Comparison of ENCODE assay signal across 8 mouse cellular contexts in the genomic region with DNA sequence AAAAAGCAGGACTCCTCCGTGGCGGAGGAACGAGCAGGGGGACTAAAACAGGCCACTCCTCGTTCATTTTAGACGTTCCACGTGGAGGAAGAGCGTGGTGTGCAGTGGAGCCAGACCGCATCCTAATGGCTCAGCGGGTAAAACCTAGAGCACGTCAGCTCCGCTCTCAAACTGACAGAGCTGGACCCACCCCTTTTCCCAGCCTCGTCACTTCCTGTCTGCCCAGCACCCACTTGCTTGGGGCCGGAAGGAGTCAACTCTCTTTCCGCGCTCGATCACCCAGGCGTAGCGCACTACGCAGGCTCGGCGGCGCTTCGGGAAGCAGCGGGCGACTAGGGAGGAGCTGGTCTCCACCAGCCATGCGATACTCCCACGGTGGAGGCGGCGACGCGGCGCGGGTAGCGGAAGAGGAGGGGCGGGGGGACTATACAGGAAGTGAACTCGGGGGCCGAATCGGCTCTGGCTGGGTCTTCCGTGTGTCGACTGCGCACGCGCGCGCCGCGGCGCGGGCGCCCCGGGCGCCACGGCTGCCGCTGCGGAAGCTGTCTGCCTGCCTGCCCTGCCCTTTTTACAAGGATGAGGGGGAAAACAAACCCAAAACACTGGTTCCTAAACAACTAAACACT. TPM values are rescaled to one million over a fixed set of nuclear protein-coding genes. Genes with fewer than 3 reads are reported as not detected.
DNase-seq lines count a peak whose midpoint lies in the region; ATAC-seq and TF ChIP-seq lines count a peak whose summit lies in the region.

No protein-coding gene starts in this region.

- peak; percentile 75 to 90 for DNase-seq in gastrocnemius, adult 8-10 months (ENCODE audit: low spot score in 2 of 2)
- DNase-seq in induced T-regulatory cell, adult 2 months (ENCODE audit: low read depth) = peak; percentile 93
- peak; percentile 90 to 96 for DNase-seq in left cerebral cortex, adult 9 months (ENCODE audit: low spot score in 2 of 2)
- DNase-seq in right cerebral cortex, postnatal 14 days = peak; percentile 93
- DNase-seq in urinary bladder, postnatal 36 days (ENCODE audit: low spot score in 2 of 2) = peak; percentile 68 to 93

- peak overlapping the region; percentile 25 for H3K27ac ChIP-seq in cortical plate, adult 2 months (ENCODE audit: insufficient read depth, low read length)

- TF ChIP-seq POLR2A in cortical plate, adult 2 months (IDR thresholded peaks at IDR 0.05; ENCODE audit: extremely low read depth, insufficient read depth, low read length) = peak; percentile 95

- TF ChIP-seq CTCF in cortical plate, adult 2 months (IDR thresholded peaks at IDR 0.05; ENCODE audit: extremely low read depth, insufficient read depth, low read length) = no peak

- H3K4me3 ChIP-seq in cortical plate, adult 2 months (ENCODE audit: insufficient read depth, low read length) = peak overlapping the region; percentile 34

- peak; percentile 98 for ATAC-seq in activated CD4-positive, CD25-positive, alpha-beta regulatory T cell, adult 4 months
- peak; percentile 97 for ATAC-seq in megakaryocyte progenitor cell, adult 5-6 weeks (replicated peaks; ENCODE audit: poor library complexity)

- no peaks in the 10 kb centered on the region for H3K4me1 ChIP-seq in cortical plate, adult 2 months (ENCODE audit: control insufficient read depth, insufficient read depth, low read length)

RNA-seq across cellular contexts. Expression of gene Eif2s3x, which starts 34.8 kb away (rescaled TPM):
- polyA plus RNA-seq in activated CD4-positive, CD25-positive, alpha-beta regulatory T cell, adult 4 months (2017; shearing (Covaris generic)) = 10 to 100 TPM; 69.3 to 77.1 TPM
- 88.2 and 92.5 TPM in 2 replicates for polyA plus RNA-seq in cortical plate, adult 2 months (2012; rRNA removed)
- total RNA-seq in gastrocnemius, adult 8-10 months (2022) = 100 to 1,000 TPM in 2 of 4 experiments, 10 to 100 TPM in 2; 79.7 to 155 (median 99.2) TPM
- 200 and 204 TPM in 2 replicates for total RNA-seq in megakaryocyte progenitor cell, adult 5-6 weeks (2015)
- total RNA-seq in megakaryocyte progenitor cell, adult 5-6 weeks (2017) = 183 and 230 TPM in 2 replicates

RNA-seq across cellular contexts. Expression of gene Zfx, which starts 54.3 kb away (rescaled TPM):
- polyA plus RNA-seq in activated CD4-positive, CD25-positive, alpha-beta regulatory T cell, adult 4 months (2017; shearing (Covaris generic)) = 10 to 100 TPM; 34.2 to 43.3 TPM
- polyA plus RNA-seq in cortical plate, adult 2 months (2012; rRNA removed) = 9.0 and 9.3 TPM in 2 replicates
- total RNA-seq in gastrocnemius, adult 8-10 months (2022) = 10 to 100 TPM; 18.5 to 21.5 (median 19.0) TPM
- total RNA-seq in megakaryocyte progenitor cell, adult 5-6 weeks (2015) = 47.2 and 47.8 TPM in 2 replicates
- 27.3 and 35.0 TPM in 2 replicates for total RNA-seq in megakaryocyte progenitor cell, adult 5-6 weeks (2017)

RNA-seq across cellular contexts. Expression of gene Klhl15, which starts 56.6 kb away (rescaled TPM):
- 1 to 10 TPM; 7.5 to 9.4 TPM for polyA plus RNA-seq in activated CD4-positive, CD25-positive, alpha-beta regulatory T cell, adult 4 months (2017; shearing (Covaris generic))
- 7.2 TPM in 2 replicates for polyA plus RNA-seq in cortical plate, adult 2 months (2012; rRNA removed)
- 1 to 10 TPM; 4.6 to 5.4 (median 4.7) TPM for total RNA-seq in gastrocnemius, adult 8-10 months (2022)
- 13.4 and 15.6 TPM in 2 replicates for total RNA-seq in megakaryocyte progenitor cell, adult 5-6 weeks (2015)
- total RNA-seq in megakaryocyte progenitor cell, adult 5-6 weeks (2017) = 7.2 and 8.4 TPM in 2 replicates

Comparison
In these comparisons a context has a peak if more than half of its experiments do, and no peak if none do; other contexts are left out.
1. Peak in every context shown above with its lines: DNase-seq, ATAC-seq, H3K4me3 ChIP-seq and H3K27ac ChIP-seq.